Mouse (Mus musculus) colon, adult 2 months (tissue): ENCODE data around the gene Zim1. TPM values are rescaled to one million over a fixed set of nuclear protein-coding genes. Genes with fewer than 3 reads are reported as not detected.

Experiments used
- polyA plus RNA-seq: library from polyadenylated mRNA; depleted of rRNA; stranded (reverse); fragments of >200 nt; gene quantifications from 2 replicates; pipeline ENCODE4 v1.2.3, GENCODE M21; 2012; rRNA removed

Zim1 gene
- polyA plus RNA-seq = 0.03 TPM in 1 of 2 replicates, not detected in the other

GRCm38 (mm10) chr7:6696241-6697045 lies at the start of gene Zim1:
TSS of gene Zim1 (minus strand) at chr7:6696450.

DNA sequence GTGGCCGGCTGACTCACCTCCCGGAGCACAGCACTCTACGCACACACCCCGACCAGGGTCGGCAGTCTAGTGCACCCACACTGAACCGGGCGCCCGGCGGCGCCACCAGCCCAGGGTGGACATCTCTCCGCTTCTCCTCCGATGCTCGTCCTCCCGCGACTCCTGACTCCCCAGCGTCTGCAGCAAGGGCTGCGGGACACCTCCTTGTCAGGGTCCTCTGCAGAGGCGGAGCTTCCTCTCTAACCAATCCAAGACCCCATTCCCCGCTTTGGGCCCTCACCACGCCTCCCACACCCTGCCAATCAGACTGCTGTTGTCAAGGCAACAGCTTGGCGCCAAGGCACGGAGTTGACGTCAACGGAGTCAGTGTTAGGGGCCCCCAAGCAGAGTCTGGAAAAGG lies 34.0 kb upstream of the Zim1 start, which contains the start of the genes Peg3 and Usp29:
Gene Peg3 (minus strand): TSS at position 191 of the 400 bp plus-strand sequence.
Gene Usp29 (plus strand): TSS at position 338 of the 400 bp plus-strand sequence.

Other genes with a start within 250 kb of the Zim1 start
- gene Olfr1336, start 240.3 kb downstream of the Zim1 start, polyA plus RNA-seq = not detected in 2 replicates
- not detected in 2 replicates for gene Olfr1346, start 229.3 kb downstream of the Zim1 start, polyA plus RNA-seq
- gene Olfr5, start 209.5 kb downstream of the Zim1 start, polyA plus RNA-seq = not detected in 2 replicates
- not detected in 2 replicates for gene Olfr1347, start 196.7 kb downstream of the Zim1 start, polyA plus RNA-seq
- gene Olfr1348, start 187.7 kb downstream of the Zim1 start, polyA plus RNA-seq = not detected in 2 replicates
- not detected in 2 replicates for gene Olfr1349, start 173.5 kb downstream of the Zim1 start, polyA plus RNA-seq
- gene Olfr1350, start 131.6 kb downstream of the Zim1 start, polyA plus RNA-seq = not detected in 2 replicates
- 1.3 and 1.4 TPM in 2 replicates for gene Peg3, start 34.0 kb upstream of the Zim1 start, polyA plus RNA-seq
- 0.06 and 0.12 TPM in 2 replicates for gene Usp29, start 34.1 kb upstream of the Zim1 start, polyA plus RNA-seq